Mouse (Mus musculus) heart, embryonic 12.5 days (tissue): ENCODE data around the gene Kras. TPM values are rescaled to one million over a fixed set of nuclear protein-coding genes. Genes with fewer than 3 reads are reported as not detected.

ENCODE experiments used
- ATAC-seq: fragments of 200-750 bp; cut with Nextera tagmentation; 2 replicates; pipeline ENCODE4 v1.8.0; 2017; ENCODE audit warnings: moderate TSS enrichment, moderate library complexity; ENCODE audit not compliant: insufficient number of reproducible peaks, low FRiP score
- H3K27ac ChIP-seq: fragments of 300-500 bp; sonication (generic); 2 replicates; pipeline ENCODE4 v1.5.1; 2016; ENCODE audit warnings: mild to moderate bottlenecking, moderate library complexity; ENCODE audit not compliant: poor library complexity, severe bottlenecking
- H3K27me3 ChIP-seq: fragments of 300-500 bp; sonication (generic); replicated peaks from 2 replicates; pipeline ENCODE4 v1.6.1; 2016; ENCODE audit warnings: mild to moderate bottlenecking, moderate library complexity
- H3K36me3 ChIP-seq: fragments of 300-500 bp; sonication (generic); 2 replicates; pipeline ENCODE4 v1.6.1; 2016; ENCODE audit warnings: mild to moderate bottlenecking, moderate library complexity
- H3K4me1 ChIP-seq: fragments of 300-500 bp; sonication (generic); replicated peaks from 2 replicates; pipeline ENCODE4 v1.6.1; 2016; ENCODE audit warnings: mild to moderate bottlenecking
- H3K4me2 ChIP-seq: fragments of 300-500 bp; sonication (generic); 2 replicates; pipeline ENCODE4 v1.6.1; 2016; ENCODE audit warnings: mild to moderate bottlenecking, moderate library complexity
- H3K4me3 ChIP-seq: fragments of 300-500 bp; sonication (generic); 2 replicates; pipeline ENCODE4 v1.5.1; 2016; ENCODE audit warnings: mild to moderate bottlenecking
- H3K9ac ChIP-seq: fragments of 300-500 bp; sonication (generic); 2 replicates; pipeline ENCODE4 v1.6.1; 2016; ENCODE audit warnings: mild to moderate bottlenecking, moderate library complexity
- H3K9me3 ChIP-seq: fragments of 300-500 bp; sonication (generic); replicated peaks from 2 replicates; pipeline ENCODE4 v1.6.1; 2016; ENCODE audit warnings: mild to moderate bottlenecking, moderate library complexity
- WGBS: fragments of 180-500 bp; shearing (Covaris S2); methylation state at CpG from one replicate; pipeline ENCODE4 v1.1.7; 2016; 5-methylcytosine and 5-hydroxymethylcytosine counted together
- polyA plus RNA-seq: library from polyadenylated mRNA; unstranded; fragments of >200 nt; fragmentation: Nextera tagmentation; extraction: Ambion mirVana; gene quantifications from 2 replicates; pipeline ENCODE4 v1.2.1, GENCODE M21; 2016

The Kras gene
- polyA plus RNA-seq: 49.4 and 51.2 TPM in 2 replicates

DNA sequence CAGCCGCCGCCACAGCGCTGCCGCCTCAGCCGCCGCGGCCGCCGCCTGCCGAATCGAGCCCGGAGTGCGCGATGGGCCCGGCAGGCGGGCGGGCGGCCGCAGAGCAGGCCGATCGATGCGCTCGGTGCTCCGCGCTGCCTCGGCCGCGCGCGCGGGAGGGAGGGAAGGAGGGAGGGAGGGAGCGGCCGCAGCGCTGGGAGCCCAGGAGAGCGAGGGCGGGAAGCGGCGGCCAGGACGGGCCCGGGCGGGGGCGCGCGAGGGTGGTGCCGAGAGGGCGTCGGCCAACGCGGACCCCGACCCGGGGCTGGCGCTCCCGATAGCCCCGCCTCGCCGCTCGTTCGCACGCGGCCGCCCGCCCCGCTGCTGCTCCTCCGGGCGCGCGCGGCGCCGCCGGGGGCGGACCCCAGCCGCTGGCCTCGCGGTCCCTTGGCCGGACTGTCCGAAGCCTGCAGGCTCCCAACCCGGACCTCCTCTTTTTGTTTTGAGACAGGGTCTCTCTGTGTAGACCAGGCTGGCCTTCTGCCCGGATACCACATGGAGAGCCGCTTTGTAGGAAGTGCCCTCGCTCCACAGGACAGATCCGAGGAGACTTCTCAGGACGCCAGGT, at the start of gene Kras:
Gene Kras (minus strand): TSS at position 55 of the 607 bp plus-strand sequence.
- WGBS: 2% methylated on average over 70 of the region's 83 CpGs
- Histone ChIP-seq H3K4me2 (peak within 1 kb of the TSS; percentile 80), H3K27ac (peak within 1 kb of the TSS; percentile 86), H3K27me3 (peaks cover 37% of the 10 kb centered on the region), H3K4me3 (peak within 1 kb of the TSS; percentile 100), H3K9me3 (no peaks in the 10 kb centered on the region), H3K9ac (peak within 1 kb of the TSS; percentile 100), H3K36me3 (peaks cover 8% of the 10 kb centered on the region), H3K4me1 (peaks cover 15% of the 10 kb centered on the region; the same call in 1 of the 2 replicates)
- peak; percentile 95 for ATAC-seq

DNA sequence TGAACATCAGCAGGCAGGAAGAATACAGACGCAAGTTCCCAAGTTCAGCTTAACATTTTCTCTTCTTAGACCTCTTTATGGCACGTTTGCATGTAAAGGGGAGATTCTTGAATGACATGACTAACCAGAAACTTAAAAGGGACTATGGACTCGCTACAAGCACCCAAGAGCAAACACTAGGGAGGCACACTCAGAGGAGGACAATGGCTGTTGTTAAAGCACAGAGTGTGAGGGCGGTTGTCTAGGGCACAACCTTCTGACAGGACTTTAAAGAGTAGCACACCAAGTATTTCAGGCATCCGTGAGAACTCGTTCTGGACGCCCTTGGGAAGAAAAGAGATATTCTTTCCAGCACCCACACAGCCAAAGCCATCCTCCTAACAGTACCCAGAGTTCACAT, 47.6 kb upstream of the Kras start:
- Histone ChIP-seq H3K4me3 (no peak overlapping the region), H3K27ac (no peak overlapping the region), H3K4me1 (no peaks in the 10 kb centered on the region), H3K4me2 (no peak overlapping the region), H3K9me3 (0 out of 2 replicates have a peak, but pooled peaks cover 4% of the 10 kb centered on the region), H3K27me3 (peaks cover 97% of the 10 kb centered on the region), H3K9ac (no peak overlapping the region), H3K36me3 (no peaks in the 10 kb centered on the region)
- 50% methylated on average over 7 of the region's 7 CpGs for whole genome bisulfite sequencing
- no peak for ATAC-seq

DNA sequence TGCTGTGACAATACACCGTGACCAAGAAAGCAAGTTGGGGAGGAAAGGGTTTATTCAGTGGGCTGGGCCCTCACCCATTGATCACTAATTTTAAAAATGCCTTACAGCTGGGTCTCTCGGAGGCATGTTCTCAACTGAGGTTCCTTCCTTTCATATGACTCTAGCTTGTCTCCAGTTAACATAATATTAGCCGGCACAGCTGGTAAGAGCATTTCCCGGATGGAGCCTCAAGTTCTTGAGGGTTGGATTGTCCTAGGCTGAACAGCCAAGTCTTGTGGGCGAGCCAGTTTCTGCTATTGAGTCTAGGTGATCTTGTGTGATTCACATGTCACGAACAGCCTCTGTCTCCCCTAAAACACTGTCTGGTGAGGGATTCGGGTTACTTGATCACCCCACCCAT, 46.9 kb upstream of the Kras start:
- H3K4me3 ChIP-seq: no peak overlapping the region
- no peak for ATAC-seq
- no peak overlapping the region for H3K4me2 ChIP-seq
- H3K9me3 ChIP-seq: 0 out of 2 replicates have a peak, but pooled peaks cover 4% of the 10 kb centered on the region
- H3K4me1 ChIP-seq: peaks cover under 1% of the 10 kb centered on the region
- peaks cover 97% of the 10 kb centered on the region for H3K27me3 ChIP-seq
- H3K36me3 ChIP-seq: no peaks in the 10 kb centered on the region
- no peak overlapping the region for H3K9ac ChIP-seq
- no peak overlapping the region for H3K27ac ChIP-seq
- WGBS: 81% methylated on average over 7 of the region's 7 CpGs

DNA sequence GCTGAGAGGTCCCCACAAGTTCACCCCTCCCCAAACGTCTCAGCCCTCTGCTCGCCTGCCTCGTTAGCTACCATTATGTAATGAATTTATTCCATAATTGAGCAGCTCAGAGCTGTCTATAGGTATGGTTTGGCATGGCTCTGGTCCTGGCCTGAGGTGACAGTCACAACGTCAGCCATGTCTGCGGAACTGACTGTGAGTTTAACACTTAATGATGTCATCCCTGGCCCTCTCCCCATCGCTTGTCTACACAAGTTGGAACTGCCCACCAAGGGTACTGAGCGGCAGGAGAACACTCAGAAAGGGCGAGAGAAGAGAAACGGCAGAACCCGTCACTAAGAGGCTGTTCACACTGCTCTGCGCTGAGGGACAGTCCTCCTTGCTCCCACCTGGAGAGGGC, 45.1 kb upstream of the Kras start:
- no peak overlapping the region for H3K27ac ChIP-seq
- H3K4me3 ChIP-seq: no peak overlapping the region
- peaks cover 94% of the 10 kb centered on the region for H3K27me3 ChIP-seq
- H3K4me1 ChIP-seq: peaks cover 8% of the 10 kb centered on the region
- ATAC-seq: no peak
- H3K9ac ChIP-seq: no peak overlapping the region
- H3K9me3 ChIP-seq: no peaks in the 10 kb centered on the region
- no peaks in the 10 kb centered on the region for H3K36me3 ChIP-seq
- WGBS: 51% methylated on average over 11 of the region's 11 CpGs
- H3K4me2 ChIP-seq: no peak overlapping the region

DNA sequence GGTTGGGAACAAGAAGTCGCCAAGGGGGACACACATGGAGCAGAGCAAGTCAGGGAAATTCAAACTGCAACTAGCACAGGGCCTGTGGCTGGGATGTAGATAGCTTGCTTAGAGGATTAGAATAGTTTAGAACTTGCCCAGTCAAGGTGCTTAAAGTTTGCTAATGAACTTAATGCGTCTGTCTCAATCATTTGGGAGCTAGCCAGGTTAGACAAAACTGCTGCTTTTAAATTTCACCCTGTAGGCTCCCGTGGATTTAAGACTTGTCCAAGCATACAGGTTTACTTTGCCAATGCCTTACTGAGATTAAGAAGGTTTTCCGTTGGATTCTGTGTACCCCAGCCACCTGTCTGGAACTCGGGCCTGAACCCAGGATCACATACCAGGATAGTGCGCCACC, 43.1 kb upstream of the Kras start:
- H3K36me3 ChIP-seq: no peaks in the 10 kb centered on the region
- 76% methylated on average over 6 of the region's 6 CpGs for WGBS
- peaks cover 8% of the 10 kb centered on the region for H3K4me1 ChIP-seq
- H3K9ac ChIP-seq: no peak overlapping the region
- no peak overlapping the region for H3K4me2 ChIP-seq
- ATAC-seq: no peak
- no peak overlapping the region for H3K4me3 ChIP-seq
- peaks cover 80% of the 10 kb centered on the region for H3K27me3 ChIP-seq
- no peaks in the 10 kb centered on the region for H3K9me3 ChIP-seq
- H3K27ac ChIP-seq: no peak overlapping the region

DNA sequence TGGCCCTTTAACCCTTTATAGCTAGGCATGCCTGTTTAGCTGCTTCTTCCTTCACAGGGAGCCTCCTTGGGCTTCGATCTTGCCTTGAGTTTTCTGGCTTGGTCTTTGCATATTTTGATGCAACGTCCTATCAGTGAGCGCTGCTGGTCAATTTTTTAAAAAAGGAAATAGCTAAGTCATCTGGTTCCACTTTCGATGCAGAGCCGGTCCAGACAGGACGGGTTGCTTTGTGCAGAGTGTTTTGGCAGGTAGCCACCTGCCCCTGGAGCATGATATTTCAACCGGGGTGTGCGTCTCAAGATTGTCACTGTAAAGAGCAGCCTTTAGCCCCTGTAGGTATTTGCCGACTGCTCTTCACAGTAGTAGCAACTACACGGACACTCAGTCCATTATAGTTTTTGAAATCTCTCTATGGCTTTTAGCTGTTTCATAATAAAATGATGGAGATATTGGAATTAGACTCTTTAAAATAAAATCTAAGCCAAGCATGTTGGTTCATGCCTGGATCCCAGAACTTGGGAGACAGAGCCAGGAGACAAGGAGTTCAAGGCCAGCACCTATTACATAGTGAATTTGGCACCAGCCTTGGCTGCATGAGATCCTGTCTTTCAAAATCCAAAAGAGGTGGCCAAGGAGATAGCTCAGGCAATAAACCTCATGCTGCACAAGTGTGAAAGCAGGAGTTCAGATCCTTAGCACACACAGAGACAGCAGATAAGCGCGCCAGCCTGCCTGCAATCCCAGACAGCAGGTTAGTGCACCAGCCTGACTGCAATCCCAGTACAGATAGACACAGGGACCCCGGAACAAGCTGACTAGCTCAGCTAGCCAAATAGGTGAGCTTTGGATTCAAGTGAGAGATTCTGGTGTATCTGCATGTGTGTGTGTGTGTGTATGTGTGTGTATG, 41.6 kb upstream of the Kras start:
- peaks cover 79% of the 10 kb centered on the region for H3K27me3 ChIP-seq
- no peaks in the 10 kb centered on the region for H3K36me3 ChIP-seq
- H3K9me3 ChIP-seq: no peaks in the 10 kb centered on the region
- peaks cover 8% of the 10 kb centered on the region for H3K4me1 ChIP-seq
- H3K27ac ChIP-seq: no peak overlapping the region
- no peak overlapping the region for H3K9ac ChIP-seq
- H3K4me3 ChIP-seq: no peak overlapping the region
- ATAC-seq: 0 out of 2 replicates have a peak, but pooled peaks have one; percentile 9
- no peak overlapping the region for H3K4me2 ChIP-seq
- 63% methylated on average over 13 of the region's 13 CpGs for WGBS

DNA sequence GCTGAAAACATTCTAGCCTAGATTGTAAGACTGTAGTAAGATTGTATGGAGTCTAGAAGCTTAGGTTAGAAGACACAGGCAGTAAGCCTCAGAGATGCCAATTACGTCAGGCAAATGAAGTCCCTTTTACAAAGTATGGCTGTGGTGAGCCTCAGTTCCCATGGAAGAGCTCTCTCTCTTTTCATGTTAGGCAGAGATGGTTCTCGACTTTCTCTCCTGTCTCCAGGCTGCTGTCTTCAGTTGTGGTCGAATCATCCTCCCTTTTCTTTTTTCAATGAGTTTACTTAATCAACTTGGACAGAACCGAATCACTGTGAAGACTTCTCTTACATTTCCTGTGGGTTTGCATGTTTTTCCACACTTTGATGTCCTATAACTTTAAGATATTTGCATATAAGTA, 35.6 kb upstream of the Kras start:
- no peaks in the 10 kb centered on the region for H3K9me3 ChIP-seq
- H3K27me3 ChIP-seq: peaks cover 40% of the 10 kb centered on the region
- H3K4me2 ChIP-seq: no peak overlapping the region
- no peak overlapping the region for H3K9ac ChIP-seq
- 75% methylated on average over 4 of the region's 4 CpGs for WGBS
- no peak overlapping the region for H3K27ac ChIP-seq
- H3K4me1 ChIP-seq: no peaks in the 10 kb centered on the region
- no peak overlapping the region for H3K4me3 ChIP-seq
- no peaks in the 10 kb centered on the region for H3K36me3 ChIP-seq
- no peak for ATAC-seq

DNA sequence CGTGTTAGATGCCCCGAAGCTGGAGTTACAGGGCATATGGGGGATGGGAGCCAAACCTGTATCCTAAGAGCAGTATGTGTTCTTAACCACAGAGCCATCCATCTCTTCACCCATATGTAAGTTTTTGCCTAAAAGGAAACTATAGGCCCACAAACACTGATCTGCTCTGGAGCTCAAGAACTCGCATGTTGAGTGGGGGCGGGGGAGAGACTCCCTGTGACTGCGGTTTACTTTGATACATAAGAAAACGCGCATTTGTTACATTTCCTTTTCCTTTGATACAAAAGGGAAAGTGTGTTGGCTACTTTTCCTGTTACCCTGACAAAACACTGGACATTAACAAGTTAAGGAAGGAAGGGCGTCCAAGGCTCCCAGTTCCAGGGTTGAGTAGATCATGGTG, 34.2 kb upstream of the Kras start:
- no peak for ATAC-seq
- peaks cover 47% of the 10 kb centered on the region for H3K27me3 ChIP-seq
- H3K9ac ChIP-seq: no peak overlapping the region
- H3K4me2 ChIP-seq: no peak overlapping the region
- no peak overlapping the region for H3K4me3 ChIP-seq
- H3K9me3 ChIP-seq: no peaks in the 10 kb centered on the region
- WGBS: 88% methylated on average over 8 of the region's 8 CpGs
- no peak overlapping the region for H3K27ac ChIP-seq
- H3K36me3 ChIP-seq: no peaks in the 10 kb centered on the region
- H3K4me1 ChIP-seq: no peaks in the 10 kb centered on the region

DNA sequence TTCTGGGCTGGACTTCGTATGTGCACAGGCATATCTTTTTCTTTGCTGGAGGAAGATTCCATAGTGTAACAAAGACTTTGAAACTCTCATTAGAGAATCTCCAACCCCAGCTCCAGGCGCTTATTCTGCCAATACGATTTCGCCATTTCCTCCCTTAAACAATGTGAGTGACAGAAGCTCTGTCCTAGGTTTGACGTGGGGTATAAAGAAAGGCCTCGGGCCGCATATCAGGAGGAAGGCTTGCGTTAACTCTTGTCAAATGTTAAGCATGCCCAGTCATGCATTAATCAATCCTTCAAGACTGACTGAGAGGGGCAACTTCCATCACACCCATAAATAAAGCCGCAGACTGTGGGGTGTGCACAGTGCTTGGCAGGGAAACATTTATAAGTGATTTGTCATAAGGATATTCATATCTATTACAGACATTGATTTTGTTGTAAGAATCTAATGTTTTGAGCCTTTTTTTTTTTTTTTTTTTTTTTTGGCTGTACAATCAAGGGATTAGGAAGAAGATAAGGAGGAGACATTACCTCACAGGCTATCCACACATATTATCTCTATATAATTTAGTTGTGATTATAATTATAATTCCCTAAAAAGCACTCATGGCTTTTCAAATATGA, 27.2 kb upstream of the Kras start:
- Histone ChIP-seq H3K9me3 (no peaks in the 10 kb centered on the region), H3K27me3 (peaks cover 82% of the 10 kb centered on the region), H3K4me3 (no peak overlapping the region), H3K9ac (no peak overlapping the region), H3K27ac (no peak overlapping the region), H3K4me1 (peaks cover 14% of the 10 kb centered on the region), H3K4me2 (no peak overlapping the region), H3K36me3 (no peaks in the 10 kb centered on the region)
- WGBS: 56% methylated on average over 9 of the region's 9 CpGs
- ATAC-seq: no peak

DNA sequence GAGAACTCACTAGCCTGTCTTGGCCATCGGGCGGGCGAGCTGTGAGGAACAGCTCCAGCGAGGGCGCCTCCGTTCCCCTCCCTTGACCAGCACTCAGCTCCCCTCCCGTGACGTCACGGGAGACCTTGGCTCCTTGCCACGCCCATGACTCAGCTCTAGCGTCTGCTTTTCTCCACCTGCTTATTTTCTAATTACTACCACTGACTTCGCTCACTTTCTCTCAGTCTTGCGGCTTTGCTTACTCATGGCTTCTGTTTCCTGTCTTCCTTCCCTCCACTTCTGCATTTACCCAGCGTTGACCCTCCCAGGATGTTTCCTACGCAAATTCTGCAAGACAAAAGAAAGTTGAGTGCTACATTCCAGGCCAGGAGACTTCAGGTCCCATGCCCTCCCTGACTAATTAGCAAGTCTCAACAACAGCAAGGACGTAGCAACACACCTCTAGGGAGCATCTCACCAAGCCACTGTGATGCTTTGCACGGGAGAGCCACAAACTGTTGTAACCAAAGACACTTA, 26.3 kb upstream of the Kras start:
- H3K27ac ChIP-seq: no peak overlapping the region

More for the DNA sequence above, 26.3 kb upstream of the Kras start:
- peaks cover 86% of the 10 kb centered on the region for H3K27me3 ChIP-seq
- no peak overlapping the region for H3K9ac ChIP-seq
- H3K4me3 ChIP-seq: peak overlapping the region; percentile 23
- no peaks in the 10 kb centered on the region for H3K36me3 ChIP-seq
- WGBS: 3% methylated on average over 17 of the region's 17 CpGs
- no peaks in the 10 kb centered on the region for H3K9me3 ChIP-seq
- H3K4me1 ChIP-seq: peaks cover 14% of the 10 kb centered on the region
- peak overlapping the region; percentile 60 for H3K4me2 ChIP-seq
- peak; percentile 93 for ATAC-seq
